In the genomic region with DNA sequence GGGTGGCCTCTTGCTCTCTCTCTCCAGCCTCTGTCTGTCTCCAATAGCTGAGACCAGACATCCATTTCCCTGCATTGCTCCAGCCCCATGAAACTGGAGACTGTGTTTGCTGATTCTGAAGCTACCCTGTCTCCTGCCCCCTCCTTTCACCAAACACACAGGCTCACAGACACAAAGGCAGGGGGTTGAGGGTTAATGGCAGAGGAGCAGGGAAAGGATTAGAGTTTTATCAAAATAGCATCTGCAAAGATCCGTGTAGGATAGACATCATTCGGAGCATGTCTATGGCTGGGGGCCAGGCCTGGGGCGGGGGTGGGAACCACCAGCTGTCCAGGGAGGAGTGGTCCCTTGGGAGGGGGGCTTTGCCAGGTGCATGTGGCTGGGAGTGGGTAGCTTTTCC, we compare ENCODE assay signal across 12 mouse cellular contexts.
DNase-seq lines count a peak whose midpoint lies in the region; ATAC-seq and TF ChIP-seq lines count a peak whose summit lies in the region.
"Had no signal": no experiment of that assay in that cellular context is flagged by ENCODE, and none has a peak within 500 bp of the region (broad histone marks: within the 10 kb centered on the region; RNA-seq: fewer than 3 reads in every experiment).

No protein-coding gene starts in this region.

- no peak for TF ChIP-seq CTCF in thymus, adult 2 months (IDR thresholded peaks at IDR 0.05; ENCODE audit: borderline replicate concordance, control insufficient read depth, extremely low read depth, insufficient read depth, low read length, poor library complexity)

- peak overlapping the region; percentile 73 for H3K27ac ChIP-seq in forebrain, embryonic 10.5 days
- H3K27ac ChIP-seq in forebrain, embryonic 11.5 days (ENCODE audit: low read depth, low read length) = no peak overlapping the region
- peak overlapping the region; percentile 84 for H3K27ac ChIP-seq in midbrain, embryonic 10.5 days (replicated peaks)
- H3K27ac ChIP-seq in midbrain, embryonic 16.5 days (ENCODE audit: low read length) = no peak overlapping the region
- H3K27ac ChIP-seq in limb, embryonic 10.5 days = 0 out of 2 replicates have a peak overlapping the region, but pooled peaks have one; percentile 58
- H3K27ac ChIP-seq in stomach, embryonic 15.5 days = 0 out of 2 replicates have a peak overlapping the region, but pooled peaks have one; percentile 16
- H3K27ac ChIP-seq in thymus, adult 2 months (ENCODE audit: control insufficient read depth, insufficient read depth, low read length) = no peak overlapping the region
- H3K27ac ChIP-seq: neural tube, embryonic 12.5 days had no signal

- H3K4me2 ChIP-seq in forebrain, embryonic 11.5 days (ENCODE audit: low read depth, low read length, severe bottlenecking) = no peak overlapping the region
- no peak overlapping the region for H3K4me2 ChIP-seq in midbrain, embryonic 16.5 days (ENCODE audit: low read length)
- H3K4me2 ChIP-seq in stomach, embryonic 15.5 days = no peak overlapping the region
- H3K4me2 ChIP-seq: neural tube, embryonic 12.5 days had no signal

- H3K36me3 ChIP-seq in forebrain, embryonic 10.5 days (replicated peaks) = no peaks in the 10 kb centered on the region
- no peaks in the 10 kb centered on the region for H3K36me3 ChIP-seq in forebrain, embryonic 11.5 days (ENCODE audit: control insufficient read depth, insufficient read depth, low read length)
- H3K36me3 ChIP-seq in midbrain, embryonic 10.5 days = no peaks in the 10 kb centered on the region
- H3K36me3 ChIP-seq in midbrain, embryonic 16.5 days (ENCODE audit: control insufficient read depth, insufficient read depth, low read length) = no peaks in the 10 kb centered on the region
- H3K36me3 ChIP-seq in limb, embryonic 10.5 days = no peaks in the 10 kb centered on the region
- no peaks in the 10 kb centered on the region for H3K36me3 ChIP-seq in stomach, embryonic 15.5 days
- H3K36me3 ChIP-seq in thymus, adult 2 months (ENCODE audit: control insufficient read depth, insufficient read depth, low read length) = no peaks in the 10 kb centered on the region
- H3K36me3 ChIP-seq: neural tube, embryonic 12.5 days had no signal

- DNase-seq in forebrain, embryonic 10.5 days (ENCODE audit: extremely low spot score, low spot score) = no peak
- DNase-seq in forebrain, embryonic 11.5 days (ENCODE audit: low spot score) = no peak
- peak; percentile 31 for DNase-seq in midbrain, embryonic 10.5 days (ENCODE audit: low spot score)
- no peak for DNase-seq in limb, embryonic 10.5 days (ENCODE audit: low spot score)
- DNase-seq in kidney, adult 11 months = no peak
- no peak for DNase-seq in thymus, adult 2 months
- DNase-seq: lung, postnatal 4 days; right cerebral cortex, postnatal 14 days; thymus, postnatal 25 days had no signal

- H3K27me3 ChIP-seq in forebrain, embryonic 10.5 days (ENCODE audit: poor library complexity, severe bottlenecking) = no peaks in the 10 kb centered on the region
- H3K27me3 ChIP-seq in forebrain, embryonic 11.5 days (ENCODE audit: control insufficient read depth, insufficient read depth, low read length) = no peaks in the 10 kb centered on the region
- H3K27me3 ChIP-seq in midbrain, embryonic 10.5 days (ENCODE audit: low read depth, poor library complexity, severe bottlenecking) = no peaks in the 10 kb centered on the region
- no peaks in the 10 kb centered on the region for H3K27me3 ChIP-seq in midbrain, embryonic 16.5 days (ENCODE audit: control insufficient read depth, insufficient read depth, low read depth, low read length)
- H3K27me3 ChIP-seq in limb, embryonic 10.5 days (ENCODE audit: low read depth, poor library complexity, severe bottlenecking) = no peaks in the 10 kb centered on the region
- no peaks in the 10 kb centered on the region for H3K27me3 ChIP-seq in stomach, embryonic 15.5 days (replicated peaks)
- no peaks in the 10 kb centered on the region for H3K27me3 ChIP-seq in thymus, adult 2 months (ENCODE audit: control insufficient read depth, insufficient read depth, low read length)
- H3K27me3 ChIP-seq: neural tube, embryonic 12.5 days had no signal

- ATAC-seq in forebrain, embryonic 11.5 days (replicated peaks; ENCODE audit: low FRiP score) = no peak; the same call in 1 of the 2 replicates
- ATAC-seq in midbrain, embryonic 16.5 days = no peak
- no peak for ATAC-seq in stomach, embryonic 15.5 days (ENCODE audit: insufficient read depth, low FRiP score, low read depth)

- WGBS in forebrain, embryonic 10.5 days = 20% methylated on average over 3 of the region's 3 CpGs
- 14% methylated on average over 3 of the region's 3 CpGs for WGBS in forebrain, embryonic 11.5 days
- WGBS in midbrain, embryonic 10.5 days = 15% methylated on average over 3 of the region's 3 CpGs
- 13% methylated on average over 3 of the region's 3 CpGs for WGBS in midbrain, embryonic 16.5 days
- WGBS in limb, embryonic 10.5 days = 28% methylated on average over 3 of the region's 3 CpGs
- WGBS in stomach, embryonic 15.5 days = 25% methylated on average over 3 of the region's 3 CpGs
- WGBS in thymus, adult 2 months = 87% methylated on average over 3 of the region's 3 CpGs

- no peak for TF ChIP-seq POLR2A in thymus, adult 2 months (IDR thresholded peaks at IDR 0.05; ENCODE audit: control insufficient read depth, extremely low read depth, insufficient read depth, low read length, poor library complexity)

- H3K9me3 ChIP-seq in forebrain, embryonic 10.5 days = no peaks in the 10 kb centered on the region
- H3K9me3 ChIP-seq in forebrain, embryonic 11.5 days (ENCODE audit: control insufficient read depth, low read length) = no peaks in the 10 kb centered on the region
- H3K9me3 ChIP-seq in midbrain, embryonic 10.5 days (replicated peaks) = no peaks in the 10 kb centered on the region
- H3K9me3 ChIP-seq in midbrain, embryonic 16.5 days (replicated peaks; ENCODE audit: control insufficient read depth, low read length, poor library complexity, severe bottlenecking) = no peaks in the 10 kb centered on the region
- no peaks in the 10 kb centered on the region for H3K9me3 ChIP-seq in limb, embryonic 10.5 days (replicated peaks)
- H3K9me3 ChIP-seq in stomach, embryonic 15.5 days = no peaks in the 10 kb centered on the region
- H3K9me3 ChIP-seq: neural tube, embryonic 12.5 days had no signal

- no peak overlapping the region for H3K4me3 ChIP-seq in forebrain, embryonic 10.5 days
- no peak overlapping the region for H3K4me3 ChIP-seq in forebrain, embryonic 11.5 days (ENCODE audit: low read depth, low read length)
- H3K4me3 ChIP-seq in midbrain, embryonic 10.5 days = no peak overlapping the region
- H3K4me3 ChIP-seq in midbrain, embryonic 16.5 days (ENCODE audit: low read depth, low read length) = no peak overlapping the region
- no peak overlapping the region for H3K4me3 ChIP-seq in limb, embryonic 10.5 days
- H3K4me3 ChIP-seq in stomach, embryonic 15.5 days (replicated peaks) = no peak overlapping the region
- no peak overlapping the region for H3K4me3 ChIP-seq in thymus, adult 2 months (ENCODE audit: control insufficient read depth, insufficient read depth, low read length)
- H3K4me3 ChIP-seq: neural tube, embryonic 12.5 days had no signal

- no peak overlapping the region for H3K9ac ChIP-seq in forebrain, embryonic 11.5 days (ENCODE audit: low read length)
- H3K9ac ChIP-seq in midbrain, embryonic 16.5 days (ENCODE audit: low read depth, low read length) = no peak overlapping the region
- H3K9ac ChIP-seq in stomach, embryonic 15.5 days = no peak overlapping the region
- H3K9ac ChIP-seq: neural tube, embryonic 12.5 days had no signal

- H3K4me1 ChIP-seq in forebrain, embryonic 10.5 days = peaks cover 34% of the 10 kb centered on the region
- H3K4me1 ChIP-seq in forebrain, embryonic 11.5 days (replicated peaks; ENCODE audit: control insufficient read depth, insufficient read depth, low read length) = 0 out of 2 replicates have a peak, but pooled peaks cover 6% of the 10 kb centered on the region
- peaks cover 35% of the 10 kb centered on the region for H3K4me1 ChIP-seq in midbrain, embryonic 10.5 days
- peaks cover 3% of the 10 kb centered on the region; the same call in 1 of the 2 replicates for H3K4me1 ChIP-seq in midbrain, embryonic 16.5 days (ENCODE audit: control insufficient read depth, insufficient read depth, low read length)
- H3K4me1 ChIP-seq in limb, embryonic 10.5 days = peaks cover 24% of the 10 kb centered on the region
- peaks cover 10% of the 10 kb centered on the region; the same call in 1 of the 2 replicates for H3K4me1 ChIP-seq in stomach, embryonic 15.5 days
- no peaks in the 10 kb centered on the region for H3K4me1 ChIP-seq in thymus, adult 2 months (replicated peaks; ENCODE audit: control insufficient read depth, insufficient read depth, low read length)

Comparison
In these comparisons a context has a peak if more than half of its experiments do, and no peak if none do; other contexts are left out.
1. H3K27ac ChIP-seq: peak in forebrain, embryonic 10.5 days (single experiment), midbrain, embryonic 10.5 days (single experiment), limb, embryonic 10.5 days (single experiment) and stomach, embryonic 15.5 days (single experiment); none in forebrain, embryonic 11.5 days (single experiment), midbrain, embryonic 16.5 days (single experiment) and thymus, adult 2 months (single experiment).